Comparison of ENCODE assay signal across 28 mouse cellular contexts in the genomic region with DNA sequence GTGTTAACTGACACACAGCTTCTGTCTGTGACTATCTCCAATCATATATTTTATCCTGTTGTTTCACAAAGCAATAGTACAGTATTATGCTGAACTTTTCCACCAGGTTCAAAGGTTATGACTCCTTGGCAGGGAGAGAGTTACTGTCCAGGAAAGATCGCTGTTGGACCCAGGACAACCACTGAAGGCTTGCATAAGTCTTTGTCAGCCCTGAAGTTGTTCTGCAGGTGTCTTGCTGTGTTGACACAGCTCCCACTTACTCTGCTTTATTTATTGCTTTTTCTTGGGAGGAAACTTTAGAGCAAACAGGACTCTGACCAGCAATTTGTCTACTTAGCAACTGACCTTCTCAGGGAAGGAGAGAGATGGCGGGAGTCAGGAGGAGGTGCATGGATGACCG. TPM values are rescaled to one million over a fixed set of nuclear protein-coding genes. Genes with fewer than 3 reads are reported as not detected.
DNase-seq lines count a peak whose midpoint lies in the region; ATAC-seq lines count a peak whose summit lies in the region.
"Had no signal": no experiment of that assay in that cellular context is flagged by ENCODE, and none has a peak within 500 bp of the region (broad histone marks: within the 10 kb centered on the region; RNA-seq: fewer than 3 reads in every experiment).

No protein-coding gene starts in this region.

- peak overlapping the region; percentile 36; the same call in 1 of the 2 replicates for H3K27ac ChIP-seq in heart, embryonic 10.5 days
- no peak overlapping the region for H3K27ac ChIP-seq in heart, embryonic 11.5 days (ENCODE audit: low read depth, low read length)
- no peak overlapping the region for H3K27ac ChIP-seq in intestine, embryonic 15.5 days
- no peak overlapping the region for H3K27ac ChIP-seq in hindbrain, embryonic 10.5 days
- H3K27ac ChIP-seq: embryonic facial prominence, embryonic 13.5 days; forebrain, embryonic 10.5 days; forebrain, embryonic 15.5 days; lung, embryonic 15.5 days; neural tube, embryonic 13.5 days; stomach, embryonic 15.5 days had no signal

- H3K4me3 ChIP-seq in heart, embryonic 10.5 days: no peak overlapping the region
- H3K4me3 ChIP-seq in heart, embryonic 11.5 days (ENCODE audit: low read depth, low read length): no peak overlapping the region
- no peak overlapping the region for H3K4me3 ChIP-seq in intestine, embryonic 15.5 days (replicated peaks)
- H3K4me3 ChIP-seq in hindbrain, embryonic 10.5 days: no peak overlapping the region
- H3K4me3 ChIP-seq: embryonic facial prominence, embryonic 13.5 days; forebrain, embryonic 10.5 days; forebrain, embryonic 15.5 days; heart, embryonic 13.5 days; lung, embryonic 15.5 days; neural tube, embryonic 13.5 days; stomach, embryonic 15.5 days had no signal

- H3K27me3 ChIP-seq in heart, embryonic 10.5 days (ENCODE audit: insufficient read depth, poor library complexity, severe bottlenecking): no peaks in the 10 kb centered on the region
- H3K27me3 ChIP-seq in heart, embryonic 11.5 days (ENCODE audit: control insufficient read depth, insufficient read depth, low read length): no peaks in the 10 kb centered on the region
- H3K27me3 ChIP-seq in intestine, embryonic 15.5 days (replicated peaks): no peaks in the 10 kb centered on the region
- H3K27me3 ChIP-seq in hindbrain, embryonic 10.5 days (ENCODE audit: insufficient read depth, poor library complexity, severe bottlenecking): no peaks in the 10 kb centered on the region
- H3K27me3 ChIP-seq: CH12.LX; embryonic facial prominence, embryonic 13.5 days; forebrain, embryonic 15.5 days; heart, embryonic 13.5 days; lung, embryonic 15.5 days; neural tube, embryonic 13.5 days; stomach, embryonic 15.5 days had no signal

- no peak overlapping the region for H3K4me2 ChIP-seq in heart, embryonic 11.5 days
- no peak overlapping the region for H3K4me2 ChIP-seq in intestine, embryonic 15.5 days (replicated peaks)
- H3K4me2 ChIP-seq: embryonic facial prominence, embryonic 13.5 days; forebrain, embryonic 15.5 days; heart, embryonic 13.5 days; liver, embryonic 11.5 days; lung, embryonic 15.5 days; midbrain, embryonic 11.5 days; neural tube, embryonic 13.5 days; stomach, embryonic 15.5 days had no signal

- H3K9ac ChIP-seq in heart, embryonic 11.5 days (ENCODE audit: low read depth, low read length): no peak overlapping the region
- H3K9ac ChIP-seq in intestine, embryonic 15.5 days: no peak overlapping the region
- H3K9ac ChIP-seq: embryonic facial prominence, embryonic 13.5 days; forebrain, embryonic 15.5 days; heart, embryonic 13.5 days; lung, embryonic 15.5 days; neural tube, embryonic 13.5 days; stomach, embryonic 15.5 days had no signal

- WGBS in heart, embryonic 10.5 days: 84% methylated on average over 3 of the region's 3 CpGs
- 83% methylated on average over 3 of the region's 3 CpGs for WGBS in heart, embryonic 11.5 days (ENCODE audit: insufficient replicate concordance)
- WGBS in intestine, embryonic 15.5 days: 55% methylated on average over 3 of the region's 3 CpGs
- 89% methylated on average over 3 of the region's 3 CpGs for WGBS in hindbrain, embryonic 10.5 days

- peaks cover 16% of the 10 kb centered on the region for H3K4me1 ChIP-seq in heart, embryonic 10.5 days
- peaks cover 2% of the 10 kb centered on the region; the same call in 1 of the 2 replicates for H3K4me1 ChIP-seq in heart, embryonic 11.5 days (ENCODE audit: control insufficient read depth, insufficient read depth, low read length)
- H3K4me1 ChIP-seq in intestine, embryonic 15.5 days (replicated peaks): no peaks in the 10 kb centered on the region; the same call in 1 of the 2 replicates
- no peaks in the 10 kb centered on the region for H3K4me1 ChIP-seq in hindbrain, embryonic 10.5 days (replicated peaks)
- H3K4me1 ChIP-seq: embryonic facial prominence, embryonic 13.5 days; forebrain, embryonic 10.5 days; forebrain, embryonic 15.5 days; neural tube, embryonic 13.5 days; stomach, embryonic 15.5 days had no signal

- no peak for ATAC-seq in heart, embryonic 11.5 days (replicated peaks; ENCODE audit: insufficient number of reproducible peaks, low FRiP score, low TSS enrichment)
- ATAC-seq in intestine, embryonic 15.5 days: peak; percentile 95
- ATAC-seq: activated CD4-positive, CD25-positive, alpha-beta regulatory T cell, adult 4 months; forebrain, embryonic 15.5 days; hindbrain, embryonic 16.5 days had no signal

- DNase-seq in heart, embryonic 10.5 days (ENCODE audit: low spot score): no peak
- peak; percentile 73 for DNase-seq in kidney, adult 9 months
- DNase-seq in kidney, postnatal 14 days: peak; percentile 26
- no peak for DNase-seq in ovary, postnatal 10 days (ENCODE audit: low spot score)
- DNase-seq in spleen, adult 18-20 months: no peak
- no peak for DNase-seq in hindbrain, embryonic 10.5 days (ENCODE audit: low spot score)
- DNase-seq: adrenal gland, postnatal 10 days; cerebellum, adult 18-20 months; cerebellum, postnatal 10 days; gastrocnemius, postnatal 36 days; heart, adult 18-20 months; heart, postnatal 10 days; right cerebral cortex, postnatal 14 days; thymus, postnatal 14 days had no signal

- no peaks in the 10 kb centered on the region for H3K9me3 ChIP-seq in heart, embryonic 10.5 days
- H3K9me3 ChIP-seq in heart, embryonic 11.5 days (replicated peaks; ENCODE audit: control insufficient read depth, low read length): no peaks in the 10 kb centered on the region
- no peaks in the 10 kb centered on the region for H3K9me3 ChIP-seq in intestine, embryonic 15.5 days
- peaks cover 5% of the 10 kb centered on the region; the same call in 1 of the 2 replicates for H3K9me3 ChIP-seq in hindbrain, embryonic 10.5 days
- H3K9me3 ChIP-seq: embryonic facial prominence, embryonic 13.5 days; forebrain, embryonic 15.5 days; heart, embryonic 13.5 days; lung, embryonic 15.5 days; stomach, embryonic 15.5 days had no signal

- H3K36me3 ChIP-seq in heart, embryonic 10.5 days: no peaks in the 10 kb centered on the region
- no peaks in the 10 kb centered on the region for H3K36me3 ChIP-seq in heart, embryonic 11.5 days (ENCODE audit: control insufficient read depth, insufficient read depth, low read length)
- no peaks in the 10 kb centered on the region for H3K36me3 ChIP-seq in intestine, embryonic 15.5 days
- no peaks in the 10 kb centered on the region for H3K36me3 ChIP-seq in hindbrain, embryonic 10.5 days
- H3K36me3 ChIP-seq: embryonic facial prominence, embryonic 13.5 days; forebrain, embryonic 10.5 days; forebrain, embryonic 15.5 days; heart, embryonic 13.5 days; lung, embryonic 15.5 days; neural tube, embryonic 13.5 days; stomach, embryonic 15.5 days had no signal

RNA-seq across cellular contexts. Expression of gene Arhgap21, which starts 21.4 kb away (rescaled TPM):
- 15.2 and 18.7 TPM in 2 replicates for polyA plus RNA-seq in heart, embryonic 10.5 days (2016; fragmentation: Nextera tagmentation; extraction: Ambion mirVana)
- polyA plus RNA-seq in heart, embryonic 11.5 days (2014; fragmentation: Nextera tagmentation; extraction: Ambion mirVana): 19.3 and 20.4 TPM in 2 replicates
- polyA plus RNA-seq in intestine, embryonic 15.5 days (2015; fragmentation: Nextera tagmentation; extraction: Ambion mirVana): 10.2 and 13.6 TPM in 2 replicates
- 31.8 and 39.9 TPM in 2 replicates for polyA plus RNA-seq in hindbrain, embryonic 10.5 days (2016; fragmentation: Nextera tagmentation; extraction: Ambion mirVana)

Comparison
In these comparisons a context has a peak if more than half of its experiments do, and no peak if none do; other contexts are left out.
1. DNase-seq: peak in kidney, adult 9 months (single experiment) and kidney, postnatal 14 days (single experiment); none in heart, embryonic 10.5 days (single experiment), ovary, postnatal 10 days (single experiment), spleen, adult 18-20 months (0 of 2) and hindbrain, embryonic 10.5 days (single experiment).